Mouse (Mus musculus) forebrain, postnatal 0 days (tissue): Measurements from ENCODE around the gene Lgals4. TPM values are rescaled to one million over a fixed set of nuclear protein-coding genes. Genes with fewer than 3 reads are reported as not detected.

ENCODE experiments used
- ATAC-seq: fragments of 200-750 bp; cut with Nextera tagmentation; 2 replicates; pipeline ENCODE4 v1.8.0; 2017; ENCODE audit warnings: mild to moderate bottlenecking, moderate library complexity
- DNase-seq: peaks from one replicate; pipeline ENCODE4 v3.0.0-alpha.2; 2015
- H3K27ac ChIP-seq: fragments of 300-500 bp; sonication (generic); 2 replicates; pipeline ENCODE4 v1.5.1; 2014; ENCODE audit warnings: low read depth, mild to moderate bottlenecking, antibody characterized with exemption, low read length, moderate library complexity, mixed read lengths
- H3K27me3 ChIP-seq: fragments of 300-500 bp; sonication (generic); 2 replicates; pipeline ENCODE4 v1.6.1; 2014; ENCODE audit warnings: mild to moderate bottlenecking, low read length, mixed read lengths; ENCODE audit not compliant: insufficient read depth
- H3K36me3 ChIP-seq: fragments of 300-500 bp; sonication (generic); 2 replicates; pipeline ENCODE4 v1.6.1; 2014; ENCODE audit warnings: mild to moderate bottlenecking, moderate library complexity; ENCODE audit not compliant: insufficient read depth
- H3K4me1 ChIP-seq: fragments of 300-500 bp; sonication (generic); 2 replicates; pipeline ENCODE4 v1.6.1; 2014; ENCODE audit warnings: antibody characterized with exemption; ENCODE audit not compliant: insufficient read depth
- H3K4me2 ChIP-seq: fragments of 300-500 bp; sonication (generic); 2 replicates; pipeline ENCODE4 v1.6.1; 2014; ENCODE audit warnings: low read depth, mild to moderate bottlenecking, moderate library complexity
- H3K4me3 ChIP-seq: fragments of 300-500 bp; sonication (generic); 2 replicates; pipeline ENCODE4 v1.5.1; 2014; ENCODE audit warnings: low read depth, low read length, mixed read lengths
- H3K9ac ChIP-seq: fragments of 300-500 bp; sonication (generic); 2 replicates; pipeline ENCODE4 v1.6.1; 2014; ENCODE audit warnings: mild to moderate bottlenecking
- H3K9me3 ChIP-seq: fragments of 300-500 bp; sonication (generic); 2 replicates; pipeline ENCODE4 v1.6.1; 2016; ENCODE audit warnings: low read length
- CTCF ChIP-seq: sonication (generic); IDR thresholded peaks from 2 replicates; pipeline ENCODE4 v1.5.1; 2016; ENCODE audit warnings: antibody characterized with exemption, control low read depth, low read depth
- WGBS: fragments of 180-500 bp; shearing (Covaris S2); extraction: QIAGEN DNeasy Blood & Tissue Kit; methylation state at CpG from one replicate; pipeline ENCODE4 v1.1.7; 2014; 5-methylcytosine and 5-hydroxymethylcytosine counted together
- polyA plus RNA-seq: library from polyadenylated mRNA; unstranded; fragments of >200 nt; fragmentation: Nextera tagmentation; extraction: Ambion mirVana; gene quantifications from 2 replicates; pipeline ENCODE4 v1.2.1, GENCODE M21; 2015
- total RNA-seq: library from RNA; depleted of rRNA; stranded (reverse); fragments of >200 nt; gene quantifications from 2 replicates; pipeline ENCODE4 v1.2.3, GENCODE M21; 2014

Lgals4 gene
- total and polyA plus RNA-seq, 2 experiments from 2014 or later, result 2.4 to 3.5 TPM

GRCm38 (mm10) chr7:28829821-28830220, 3.8 kb upstream of the Lgals4 start:
- no peak overlapping the region for H3K4me2 ChIP-seq
- no peak for DNase-seq
- no peaks in the 10 kb centered on the region for H3K27me3 ChIP-seq
- TF ChIP-seq CTCF, result no peak
- H3K4me3 ChIP-seq, result no peak overlapping the region
- 90% methylated on average over 8 of the region's 8 CpGs for WGBS
- H3K9ac ChIP-seq, result no peak overlapping the region
- H3K27ac ChIP-seq, result no peak overlapping the region
- peaks cover 27% of the 10 kb centered on the region for H3K36me3 ChIP-seq
- ATAC-seq, result no peak
- 0 out of 2 replicates have a peak, but pooled peaks cover under 1% of the 10 kb centered on the region for H3K4me1 ChIP-seq
- no peaks in the 10 kb centered on the region for H3K9me3 ChIP-seq

GRCm38 (mm10) chr7:28830981-28831380, 2.7 kb upstream of the Lgals4 start:
- H3K27me3 ChIP-seq, result no peaks in the 10 kb centered on the region
- WGBS, result 91% methylated on average over 5 of the region's 5 CpGs
- no peak for DNase-seq
- no peak overlapping the region for H3K4me3 ChIP-seq
- H3K9ac ChIP-seq, result no peak overlapping the region
- no peaks in the 10 kb centered on the region for H3K9me3 ChIP-seq
- no peak overlapping the region for H3K4me2 ChIP-seq
- ATAC-seq, result no peak; the same call in 1 of the 2 replicates
- H3K4me1 ChIP-seq, result no peaks in the 10 kb centered on the region
- H3K36me3 ChIP-seq, result peaks cover 27% of the 10 kb centered on the region
- no peak overlapping the region for H3K27ac ChIP-seq
- no peak for TF ChIP-seq CTCF

GRCm38 (mm10) chr7:28831411-28832125, 2.1 kb upstream of the Lgals4 start:
- 96% methylated on average over 17 of the region's 17 CpGs for whole genome bisulfite sequencing
- Histone ChIP-seq H3K27ac (no peak overlapping the region), H3K9me3 (no peaks in the 10 kb centered on the region), H3K4me3 (no peak overlapping the region), H3K4me1 (no peaks in the 10 kb centered on the region), H3K9ac (no peak overlapping the region), H3K4me2 (no peak overlapping the region), H3K36me3 (peaks cover 27% of the 10 kb centered on the region), H3K27me3 (no peaks in the 10 kb centered on the region)
- DNase-seq (no peak), ATAC-seq (no peak)
- no peak for TF ChIP-seq CTCF

GRCm38 (mm10) chr7:28832137-28832536, 1.5 kb upstream of the Lgals4 start:
- 73% methylated on average over 6 of the region's 6 CpGs for WGBS
- Histone ChIP-seq H3K4me2 (no peak overlapping the region), H3K4me1 (no peaks in the 10 kb centered on the region), H3K4me3 (no peak overlapping the region), H3K27ac (no peak overlapping the region), H3K9ac (no peak overlapping the region), H3K36me3 (peaks cover 27% of the 10 kb centered on the region), H3K27me3 (no peaks in the 10 kb centered on the region), H3K9me3 (no peaks in the 10 kb centered on the region)
- no peak for ATAC-seq
- no peak for DNase-seq
- TF ChIP-seq CTCF, result no peak

- no peak overlapping the region for H3K9ac ChIP-seq
- H3K27me3 ChIP-seq, result no peaks in the 10 kb centered on the region
- no peaks in the 10 kb centered on the region for H3K9me3 ChIP-seq
- H3K27ac ChIP-seq, result no peak overlapping the region
- H3K4me1 ChIP-seq, result no peaks in the 10 kb centered on the region
- no peak overlapping the region for H3K4me2 ChIP-seq
- no peak for TF ChIP-seq CTCF
- H3K36me3 ChIP-seq, result peaks cover 3% of the 10 kb centered on the region
- ATAC-seq, result no peak
- WGBS, result 81% methylated on average over 5 of the region's 5 CpGs
- no peak overlapping the region for H3K4me3 ChIP-seq
- no peak for DNase-seq
Observed at GRCm38 (mm10) chr7:28836936-28837335, 3.3 kb downstream of the Lgals4 start.

- Histone ChIP-seq H3K9ac (no peak overlapping the region), H3K27me3 (no peaks in the 10 kb centered on the region), H3K4me3 (no peak overlapping the region), H3K36me3 (no peaks in the 10 kb centered on the region), H3K27ac (no peak overlapping the region), H3K4me1 (no peaks in the 10 kb centered on the region), H3K9me3 (no peaks in the 10 kb centered on the region), H3K4me2 (no peak overlapping the region)
- DNase-seq (no peak), ATAC-seq (no peak)
- WGBS, result 82% methylated on average over 9 of the region's 9 CpGs
- no peak for TF ChIP-seq CTCF
Observed at GRCm38 (mm10) chr7:28838331-28838730, 4.7 kb downstream of the Lgals4 start.

GRCm38 (mm10) chr7:28847273-28847672, 13.6 kb downstream of the Lgals4 start:
- Histone ChIP-seq H3K4me3 (no peak overlapping the region), H3K4me1 (no peaks in the 10 kb centered on the region), H3K4me2 (no peak overlapping the region), H3K9me3 (no peaks in the 10 kb centered on the region), H3K36me3 (no peaks in the 10 kb centered on the region), H3K9ac (no peak overlapping the region), H3K27ac (no peak overlapping the region), H3K27me3 (no peaks in the 10 kb centered on the region)
- ATAC-seq (no peak), DNase-seq (no peak)
- WGBS, result 81% methylated on average over 1 of the region's 1 CpGs
- TF ChIP-seq CTCF, result no peak
